Mouse (Mus musculus) liver, embryonic 16.5 days (tissue): ENCODE measurements around the gene Iqsec1. TPM values are rescaled to one million over a fixed set of nuclear protein-coding genes. Genes with fewer than 3 reads are reported as not detected.
A peak's percentile ranks its signal among the peaks of the same experiment; 100 is the strongest.

Experiments
- ATAC-seq: fragments of 200-750 bp; cut with Nextera tagmentation; 2 replicates; pipeline ENCODE4 v1.8.0; 2017; ENCODE audit warnings: low read depth, mild to moderate bottlenecking, moderate number of reproducible peaks, moderate library complexity
- H3K27ac ChIP-seq: fragments of 300-500 bp; sonication (generic); 2 replicates; pipeline ENCODE4 v1.5.1; 2014; ENCODE audit warnings: mild to moderate bottlenecking, low read length
- H3K27me3 ChIP-seq: fragments of 300-500 bp; sonication (generic); 2 replicates; pipeline ENCODE4 v1.6.1; 2014; ENCODE audit warnings: low read depth, low read length, mixed read lengths; ENCODE audit not compliant: control insufficient read depth, insufficient read depth
- H3K36me3 ChIP-seq: fragments of 300-500 bp; sonication (generic); 2 replicates; pipeline ENCODE4 v1.6.1; 2014; ENCODE audit warnings: mild to moderate bottlenecking; ENCODE audit not compliant: control insufficient read depth, insufficient read depth
- H3K4me1 ChIP-seq: fragments of 300-500 bp; sonication (generic); 2 replicates; pipeline ENCODE4 v1.6.1; 2014; ENCODE audit warnings: low read depth, low read length, mixed read lengths; ENCODE audit not compliant: control insufficient read depth
- H3K4me2 ChIP-seq: fragments of 300-500 bp; sonication (generic); 2 replicates; pipeline ENCODE4 v1.6.1; 2014; ENCODE audit warnings: low read depth, low read length, mixed read lengths
- H3K4me3 ChIP-seq: fragments of 300-500 bp; sonication (generic); 2 replicates; pipeline ENCODE4 v1.5.1; 2014; ENCODE audit warnings: low read depth, mild to moderate bottlenecking, low read length
- H3K9ac ChIP-seq: fragments of 300-500 bp; sonication (generic); 2 replicates; pipeline ENCODE4 v1.6.1; 2014; ENCODE audit warnings: low read depth, low read length
- H3K9me3 ChIP-seq: fragments of 300-500 bp; sonication (generic); replicated peaks from 2 replicates; pipeline ENCODE4 v1.6.1; 2016; ENCODE audit warnings: low read length; ENCODE audit not compliant: control insufficient read depth
- WGBS: fragments of 180-500 bp; shearing (Covaris S2); extraction: QIAGEN DNeasy Blood & Tissue Kit; methylation state at CpG from one replicate; pipeline ENCODE4 v1.1.7; 2014; ENCODE audit not compliant: insufficient replicate concordance; 5-methylcytosine and 5-hydroxymethylcytosine counted together
- microRNA-seq: library from miRNA; unstranded; fragments of <30 nt; microRNA quantifications from one replicate; pipeline ENCODE4, GENCODE M21; 2016
- polyA plus RNA-seq: library from polyadenylated mRNA; unstranded; fragments of >200 nt; fragmentation: Nextera tagmentation; extraction: Ambion mirVana; gene quantifications from 2 replicates; pipeline ENCODE4 v1.2.1, GENCODE M21; 2015

Iqsec1 gene
- polyA plus RNA-seq, 1 experiment from 2014 or later = 3.6 TPM

GRCm38 (mm10) chr6:90608186-90608585, 380.3 kb downstream of the Iqsec1 start:
- peak overlapping the region; percentile 32; the same call in 1 of the 2 replicates for H3K27ac ChIP-seq
- WGBS = 24% methylated on average over 6 of the region's 6 CpGs
- H3K36me3 ChIP-seq = no peaks in the 10 kb centered on the region
- H3K9me3 ChIP-seq = no peaks in the 10 kb centered on the region
- peaks cover 51% of the 10 kb centered on the region for H3K4me1 ChIP-seq
- H3K4me2 ChIP-seq = no peak overlapping the region
- H3K4me3 ChIP-seq = no peak overlapping the region
- ATAC-seq = peak; percentile 62
- H3K27me3 ChIP-seq = no peaks in the 10 kb centered on the region
- H3K9ac ChIP-seq = no peak overlapping the region

DNA sequence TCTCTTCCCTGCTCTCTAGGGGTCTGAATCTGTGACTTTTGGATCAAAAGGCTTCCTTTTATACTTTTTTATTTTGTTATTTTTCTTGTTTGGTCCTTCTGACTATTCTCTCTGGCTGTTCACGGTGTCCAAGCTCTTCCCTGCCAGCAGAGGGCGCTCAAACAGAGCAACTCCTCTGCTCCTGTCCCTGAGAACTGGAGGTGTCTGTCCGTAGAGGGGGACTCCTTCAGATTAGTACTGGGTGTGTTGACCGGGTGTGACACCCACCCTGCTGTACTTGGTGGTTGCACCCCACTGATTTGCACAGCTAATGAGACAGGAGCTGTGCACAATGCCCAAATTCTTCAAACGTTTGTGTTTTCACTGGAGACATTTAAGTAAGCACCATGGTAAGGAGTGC, 381.3 kb downstream of the Iqsec1 start:
- ATAC-seq = no peak

DNA sequence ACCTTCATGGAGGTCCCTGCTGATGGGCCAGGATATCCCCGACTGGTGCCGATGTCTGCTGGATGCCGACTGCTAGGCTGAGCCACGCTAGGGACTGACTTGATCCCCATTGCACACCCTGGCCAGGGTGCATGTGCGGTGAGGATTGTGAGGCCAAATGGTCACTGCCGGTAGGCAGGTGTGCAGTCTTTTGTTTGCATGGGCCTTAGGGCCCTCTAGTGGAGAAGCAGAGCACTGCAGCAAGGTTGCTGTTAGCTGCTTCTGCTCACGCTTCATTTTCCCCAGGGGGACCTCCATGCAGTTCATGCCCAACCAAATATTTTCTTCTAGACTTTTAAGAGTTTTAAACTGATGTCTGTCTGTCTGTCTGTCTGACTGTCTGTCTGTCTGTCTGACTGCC, 381.9 kb downstream of the Iqsec1 start:
- WGBS = 27% methylated on average over 7 of the region's 7 CpGs
- Histone ChIP-seq H3K27me3 (no peaks in the 10 kb centered on the region), H3K9ac (peak overlapping the region; percentile 17; the same call in 1 of the 2 replicates), H3K9me3 (no peaks in the 10 kb centered on the region), H3K36me3 (no peaks in the 10 kb centered on the region), H3K4me2 (peak overlapping the region; percentile 22; the same call in 1 of the 2 replicates), H3K27ac (peak overlapping the region; percentile 45; the same call in 1 of the 2 replicates), H3K4me3 (no peak overlapping the region), H3K4me1 (peaks cover 62% of the 10 kb centered on the region)
- ATAC-seq = no peak

More for the DNA sequence above, 381.3 kb downstream of the Iqsec1 start:
- Histone ChIP-seq H3K4me2 (no peak overlapping the region), H3K36me3 (no peaks in the 10 kb centered on the region), H3K9ac (no peak overlapping the region; the same call in 1 of the 2 replicates), H3K9me3 (no peaks in the 10 kb centered on the region), H3K4me3 (no peak overlapping the region), H3K27ac (peak overlapping the region; percentile 1; the same call in 1 of the 2 replicates), H3K4me1 (peaks cover 60% of the 10 kb centered on the region), H3K27me3 (no peaks in the 10 kb centered on the region)
- 10% methylated on average over 5 of the region's 5 CpGs for WGBS

Small RNA genes lying within 50 kb of the gene (microRNA-seq; reads per million reads assigned to microRNA genes)
- gene Gm24816 = not detected

Other genes with a start within 250 kb of the Iqsec1 start
- gene Nup210, start 128.1 kb upstream of the Iqsec1 start, polyA plus RNA-seq = 32.3 and 33.2 TPM in 2 replicates
- 4.5 and 4.8 TPM in 2 replicates for gene Hdac11, start 168.0 kb upstream of the Iqsec1 start, polyA plus RNA-seq
- gene Fbln2, start 223.8 kb upstream of the Iqsec1 start, polyA plus RNA-seq = 5.7 and 8.0 TPM in 2 replicates